Mouse (Mus musculus): ENCODE measurements around the gene Phlda1. TPM values are rescaled to one million over a fixed set of nuclear protein-coding genes. Genes with fewer than 3 reads are reported as not detected.

The Phlda1 gene
- polyA plus RNA-seq, 1 experiment from 2014 or later: 31.9 TPM

DNA sequence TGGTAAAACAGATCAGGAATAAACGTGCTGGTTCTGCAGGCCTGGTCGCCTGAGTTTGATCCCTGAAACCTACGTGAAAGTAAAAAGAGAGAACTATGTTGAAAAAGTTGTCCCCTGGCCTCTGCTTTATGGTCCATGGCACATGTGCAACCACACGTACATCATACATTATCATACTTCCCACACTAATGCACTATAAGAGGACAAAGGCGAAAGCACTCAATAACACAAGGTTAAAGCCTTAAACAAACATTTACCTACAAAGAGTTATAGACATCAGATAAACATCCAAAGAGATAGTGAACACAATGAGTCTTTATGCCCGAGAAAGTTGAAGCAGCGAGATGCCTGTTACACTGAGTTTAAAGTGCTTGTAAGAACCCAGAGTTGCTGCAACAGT is 24.3 kb downstream of the Phlda1 start:
- 52% methylated on average over 7 of the region's 7 CpGs for WGBS
- H3K4me2 ChIP-seq (ENCODE audit: low read depth, low read length): no peak overlapping the region

GRCm38 (mm10) chr10:111534691-111535090 is 28.6 kb downstream of the Phlda1 start:
- Histone ChIP-seq H3K9me3 (ENCODE audit: control insufficient read depth, low read length) (no peaks in the 10 kb centered on the region), H3K4me3 (ENCODE audit: low read length) (no peak overlapping the region), H3K4me2 (ENCODE audit: low read depth, low read length) (no peak overlapping the region), H3K27me3 (replicated peaks; ENCODE audit: control insufficient read depth, insufficient read depth, low read length) (no peaks in the 10 kb centered on the region), H3K9ac (ENCODE audit: low read depth, low read length) (no peak overlapping the region), H3K4me1 (ENCODE audit: control insufficient read depth, insufficient read depth, low read length) (peaks cover 12% of the 10 kb centered on the region), H3K27ac (ENCODE audit: low read length) (no peak overlapping the region), H3K36me3 (ENCODE audit: control insufficient read depth, insufficient read depth, low read length) (no peaks in the 10 kb centered on the region)
- 66% methylated on average over 8 of the region's 8 CpGs for WGBS
- no peak for ATAC-seq

More for the DNA sequence above, 24.3 kb downstream of the Phlda1 start:
- H3K4me1 ChIP-seq (ENCODE audit: control insufficient read depth, insufficient read depth, low read length): peaks cover 2% of the 10 kb centered on the region; the same call in 1 of the 2 replicates
- ATAC-seq: peak; percentile 82
- H3K36me3 ChIP-seq (ENCODE audit: control insufficient read depth, insufficient read depth, low read length): no peaks in the 10 kb centered on the region
- H3K27ac ChIP-seq (ENCODE audit: low read length): no peak overlapping the region
- H3K9ac ChIP-seq (ENCODE audit: low read depth, low read length): no peak overlapping the region
- H3K9me3 ChIP-seq (ENCODE audit: control insufficient read depth, low read length): no peaks in the 10 kb centered on the region
- no peak overlapping the region for H3K4me3 ChIP-seq (ENCODE audit: low read length)
- no peaks in the 10 kb centered on the region for H3K27me3 ChIP-seq (replicated peaks; ENCODE audit: control insufficient read depth, insufficient read depth, low read length)

GRCm38 (mm10) chr10:111537410-111537809 is 31.3 kb downstream of the Phlda1 start:
- no peaks in the 10 kb centered on the region for H3K27me3 ChIP-seq (replicated peaks; ENCODE audit: control insufficient read depth, insufficient read depth, low read length)
- H3K4me2 ChIP-seq (ENCODE audit: low read depth, low read length): peak overlapping the region; percentile 36; the same call in 1 of the 2 replicates
- WGBS: 72% methylated on average over 19 of the region's 19 CpGs
- H3K9me3 ChIP-seq (ENCODE audit: control insufficient read depth, low read length): no peaks in the 10 kb centered on the region
- H3K36me3 ChIP-seq (ENCODE audit: control insufficient read depth, insufficient read depth, low read length): no peaks in the 10 kb centered on the region
- ATAC-seq: no peak
- no peak overlapping the region for H3K4me3 ChIP-seq (ENCODE audit: low read length)
- no peak overlapping the region for H3K27ac ChIP-seq (ENCODE audit: low read length)
- peaks cover 12% of the 10 kb centered on the region for H3K4me1 ChIP-seq (ENCODE audit: control insufficient read depth, insufficient read depth, low read length)
- peak overlapping the region; percentile 54 for H3K9ac ChIP-seq (ENCODE audit: low read depth, low read length)

DNA sequence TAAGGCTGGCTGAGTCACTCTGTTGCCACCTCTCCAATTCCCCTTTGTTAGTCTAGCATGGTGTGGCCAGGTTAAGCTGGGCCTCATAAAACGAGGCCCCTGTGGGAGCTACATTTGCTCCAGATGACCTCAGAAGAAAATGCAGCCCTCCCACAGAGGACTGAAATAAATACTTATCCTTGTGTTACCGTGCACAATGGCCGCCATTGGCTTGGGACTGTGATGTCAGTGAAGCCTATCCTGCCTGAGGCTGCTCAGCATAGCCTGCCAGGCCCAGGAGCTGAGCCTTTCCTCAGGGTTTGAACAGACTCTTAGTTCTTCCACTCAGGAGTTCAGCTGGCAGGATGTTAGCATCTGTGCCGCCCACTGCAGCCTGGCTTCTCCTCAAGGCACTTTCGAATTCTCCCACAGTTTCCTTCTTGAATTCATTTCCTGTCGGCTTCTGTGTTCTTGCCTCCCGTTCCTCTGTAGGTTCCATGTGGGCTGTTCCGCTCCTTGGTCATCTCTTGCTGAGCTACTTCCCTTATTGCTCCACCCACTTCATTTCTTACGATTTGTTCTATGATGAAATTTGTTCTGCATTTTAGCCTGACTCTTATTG is 33.7 kb downstream of the Phlda1 start:
- Histone ChIP-seq H3K4me1 (ENCODE audit: control insufficient read depth, insufficient read depth, low read length) (peaks cover 26% of the 10 kb centered on the region), H3K9ac (ENCODE audit: low read depth, low read length) (0 out of 2 replicates have a peak overlapping the region, but pooled peaks have one; percentile 5), H3K4me3 (ENCODE audit: low read length) (no peak overlapping the region), H3K27ac (ENCODE audit: low read length) (peak overlapping the region; percentile 53), H3K4me2 (ENCODE audit: low read depth, low read length) (0 out of 2 replicates have a peak overlapping the region, but pooled peaks have one; percentile 8), H3K36me3 (ENCODE audit: control insufficient read depth, insufficient read depth, low read length) (no peaks in the 10 kb centered on the region), H3K27me3 (replicated peaks; ENCODE audit: control insufficient read depth, insufficient read depth, low read length) (no peaks in the 10 kb centered on the region), H3K9me3 (ENCODE audit: control insufficient read depth, low read length) (no peaks in the 10 kb centered on the region)
- WGBS: 22% methylated on average over 9 of the region's 9 CpGs
- peak; percentile 53 for ATAC-seq

DNA sequence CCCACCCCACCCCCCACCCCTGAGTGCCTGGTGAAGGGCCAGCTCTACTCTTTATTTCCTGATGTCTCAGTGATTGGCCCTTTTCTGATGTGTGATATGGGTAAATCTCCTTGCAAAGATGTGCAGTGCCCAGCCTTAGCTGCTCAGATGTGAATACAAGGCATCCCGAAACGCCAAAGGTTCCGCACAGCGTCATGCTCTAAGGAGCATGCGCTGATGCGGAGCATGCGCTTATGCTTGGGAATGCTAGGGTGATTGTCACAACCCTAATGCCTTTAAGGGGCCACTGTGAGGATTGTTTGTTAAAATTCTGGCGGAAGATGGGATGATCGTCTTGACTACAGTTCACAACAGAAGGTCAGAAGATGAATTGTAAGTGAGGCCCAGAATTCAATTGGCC is 34.6 kb downstream of the Phlda1 start:
- ATAC-seq: no peak
- Histone ChIP-seq H3K27me3 (replicated peaks; ENCODE audit: control insufficient read depth, insufficient read depth, low read length) (no peaks in the 10 kb centered on the region), H3K4me2 (ENCODE audit: low read depth, low read length) (no peak overlapping the region), H3K9me3 (ENCODE audit: control insufficient read depth, low read length) (no peaks in the 10 kb centered on the region), H3K4me3 (ENCODE audit: low read length) (no peak overlapping the region), H3K27ac (ENCODE audit: low read length) (no peak overlapping the region), H3K36me3 (ENCODE audit: control insufficient read depth, insufficient read depth, low read length) (no peaks in the 10 kb centered on the region), H3K9ac (ENCODE audit: low read depth, low read length) (no peak overlapping the region), H3K4me1 (ENCODE audit: control insufficient read depth, insufficient read depth, low read length) (peaks cover 31% of the 10 kb centered on the region)
- WGBS: 94% methylated on average over 9 of the region's 9 CpGs

GRCm38 (mm10) chr10:111543106-111543505 is 37.0 kb downstream of the Phlda1 start:
- ATAC-seq: no peak
- no peaks in the 10 kb centered on the region for H3K27me3 ChIP-seq (replicated peaks; ENCODE audit: control insufficient read depth, insufficient read depth, low read length)
- H3K9me3 ChIP-seq (ENCODE audit: control insufficient read depth, low read length): no peaks in the 10 kb centered on the region
- no peak overlapping the region for H3K4me3 ChIP-seq (ENCODE audit: low read length)
- no peaks in the 10 kb centered on the region for H3K36me3 ChIP-seq (ENCODE audit: control insufficient read depth, insufficient read depth, low read length)
- no peak overlapping the region for H3K27ac ChIP-seq (ENCODE audit: low read length)
- H3K4me2 ChIP-seq (ENCODE audit: low read depth, low read length): no peak overlapping the region
- 75% methylated on average over 7 of the region's 7 CpGs for WGBS
- H3K4me1 ChIP-seq (ENCODE audit: control insufficient read depth, insufficient read depth, low read length): peaks cover 37% of the 10 kb centered on the region
- H3K9ac ChIP-seq (ENCODE audit: low read depth, low read length): no peak overlapping the region

DNA sequence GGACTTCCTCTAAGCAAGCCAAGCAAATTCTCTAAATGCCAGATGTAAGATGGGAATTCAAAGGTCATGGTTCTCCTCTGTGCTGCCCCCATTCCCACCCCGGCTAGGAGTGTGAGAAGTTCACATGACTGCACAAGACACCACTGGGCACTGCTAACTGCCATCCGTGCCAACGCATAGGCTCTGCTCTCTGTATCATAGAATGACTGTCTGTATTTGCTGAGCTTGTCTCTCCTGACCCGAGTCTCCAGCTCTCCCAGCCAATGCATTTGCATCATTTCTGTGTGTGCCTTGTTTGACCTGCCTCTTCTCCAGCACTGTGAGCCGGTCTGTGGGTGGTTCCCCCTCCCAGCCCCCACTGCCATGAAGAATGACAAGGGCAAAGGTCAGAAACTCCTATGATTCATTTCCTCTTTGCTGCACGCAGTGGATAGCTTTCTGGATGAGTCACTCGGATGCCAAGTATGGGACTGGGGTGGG is 37.7 kb downstream of the Phlda1 start:
- 18% methylated on average over 7 of the region's 7 CpGs for WGBS
- H3K36me3 ChIP-seq (ENCODE audit: control insufficient read depth, insufficient read depth, low read length): no peaks in the 10 kb centered on the region
- ATAC-seq: peak; percentile 81
- no peaks in the 10 kb centered on the region for H3K9me3 ChIP-seq (ENCODE audit: control insufficient read depth, low read length)
- H3K27me3 ChIP-seq (replicated peaks; ENCODE audit: control insufficient read depth, insufficient read depth, low read length): no peaks in the 10 kb centered on the region
- H3K4me2 ChIP-seq (ENCODE audit: low read depth, low read length): no peak overlapping the region
- peak overlapping the region; percentile 59 for H3K27ac ChIP-seq (ENCODE audit: low read length)
- no peak overlapping the region for H3K9ac ChIP-seq (ENCODE audit: low read depth, low read length)
- H3K4me3 ChIP-seq (ENCODE audit: low read length): no peak overlapping the region
- H3K4me1 ChIP-seq (ENCODE audit: control insufficient read depth, insufficient read depth, low read length): peaks cover 36% of the 10 kb centered on the region

DNA sequence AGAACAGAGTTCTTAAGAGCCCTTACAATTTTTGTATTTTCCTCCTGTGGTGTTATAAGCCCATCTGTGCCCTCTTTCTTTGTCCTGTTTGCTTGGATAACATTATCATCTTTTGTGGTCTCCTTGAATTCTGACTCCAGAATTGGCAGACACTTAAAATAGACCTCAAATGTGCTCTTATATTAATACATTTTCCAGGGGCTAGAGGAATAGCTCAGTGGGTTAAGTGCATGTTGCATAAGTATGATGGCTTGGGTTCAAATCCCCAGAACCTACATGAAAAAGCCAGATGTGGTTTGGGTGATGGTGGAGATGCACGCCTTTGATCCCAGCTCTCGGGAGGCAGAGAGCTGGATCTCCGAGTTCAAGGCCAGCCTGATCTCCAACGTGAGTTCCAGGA is 38.2 kb downstream of the Phlda1 start:
- H3K36me3 ChIP-seq (ENCODE audit: control insufficient read depth, insufficient read depth, low read length): no peaks in the 10 kb centered on the region
- WGBS: 76% methylated on average over 4 of the region's 4 CpGs
- ATAC-seq: no peak
- no peak overlapping the region for H3K4me2 ChIP-seq (ENCODE audit: low read depth, low read length)
- H3K27ac ChIP-seq (ENCODE audit: low read length): peak overlapping the region; percentile 33; the same call in 1 of the 2 replicates
- peaks cover 31% of the 10 kb centered on the region for H3K4me1 ChIP-seq (ENCODE audit: control insufficient read depth, insufficient read depth, low read length)
- no peaks in the 10 kb centered on the region for H3K9me3 ChIP-seq (ENCODE audit: control insufficient read depth, low read length)
- H3K27me3 ChIP-seq (replicated peaks; ENCODE audit: control insufficient read depth, insufficient read depth, low read length): no peaks in the 10 kb centered on the region
- no peak overlapping the region for H3K4me3 ChIP-seq (ENCODE audit: low read length)
- H3K9ac ChIP-seq (ENCODE audit: low read depth, low read length): no peak overlapping the region

DNA sequence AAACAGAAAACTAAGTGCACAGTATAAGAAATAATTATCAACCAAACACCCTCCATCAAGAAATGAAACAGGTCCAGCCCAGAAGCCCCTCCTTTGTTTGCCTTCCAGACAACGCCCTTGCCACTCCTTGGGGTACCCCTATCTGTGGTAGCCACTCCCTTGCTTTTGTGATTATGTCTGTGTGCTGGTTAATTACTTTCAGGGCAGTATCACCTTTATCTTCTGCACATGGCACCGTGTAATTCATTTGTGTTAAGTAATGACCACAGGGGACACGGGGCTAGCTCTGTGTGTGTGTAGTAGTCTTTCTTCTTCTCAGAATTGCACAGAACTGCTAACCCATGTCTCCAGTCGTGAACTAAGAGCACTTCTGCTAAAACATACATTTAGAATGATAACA is 39.6 kb downstream of the Phlda1 start:
- no peaks in the 10 kb centered on the region for H3K9me3 ChIP-seq (ENCODE audit: control insufficient read depth, low read length)
- H3K36me3 ChIP-seq (ENCODE audit: control insufficient read depth, insufficient read depth, low read length): no peaks in the 10 kb centered on the region
- WGBS: 50% methylated on average over 4 of the region's 4 CpGs
- H3K27me3 ChIP-seq (replicated peaks; ENCODE audit: control insufficient read depth, insufficient read depth, low read length): no peaks in the 10 kb centered on the region
- H3K27ac ChIP-seq (ENCODE audit: low read length): no peak overlapping the region
- H3K9ac ChIP-seq (ENCODE audit: low read depth, low read length): no peak overlapping the region
- no peak overlapping the region for H3K4me2 ChIP-seq (ENCODE audit: low read depth, low read length)
- ATAC-seq: peak; percentile 70
- no peak overlapping the region for H3K4me3 ChIP-seq (ENCODE audit: low read length)
- peaks cover 28% of the 10 kb centered on the region for H3K4me1 ChIP-seq (ENCODE audit: control insufficient read depth, insufficient read depth, low read length)

Measured in intestine, embryonic 16.5 days (tissue).